Mouse (Mus musculus): ENCODE measurements at regions not wholly inside any gene's neighbourhood (a gene's known extent, or its start where the extent isn't known, plus 50 kb on each side); places are given as distances from the start of the nearest gene placed in this dataset.

- no peak for ATAC-seq (ENCODE audit: poor library complexity, severe bottlenecking)
Measured at GRCm38 (mm10) chr4:142865593-142865992, 347.2 kb downstream of the Prdm2 start.

GRCm38 (mm10) chr4:142863939-142864338, 348.9 kb downstream of the Prdm2 start:
- ATAC-seq (ENCODE audit: poor library complexity, severe bottlenecking), result no peak

GRCm38 (mm10) chr4:142860441-142860840, 352.4 kb downstream of the Prdm2 start:
- ATAC-seq (ENCODE audit: poor library complexity, severe bottlenecking), result no peak

- ATAC-seq (ENCODE audit: poor library complexity, severe bottlenecking), result no peak
Measured at GRCm38 (mm10) chr4:142856626-142857025, 356.2 kb downstream of the Prdm2 start.

GRCm38 (mm10) chr4:142855635-142856034, 357.2 kb downstream of the Prdm2 start:
- ATAC-seq (ENCODE audit: poor library complexity, severe bottlenecking), result no peak

- no peak for ATAC-seq (ENCODE audit: poor library complexity, severe bottlenecking)
Measured at GRCm38 (mm10) chr4:142853924-142854323, 358.9 kb downstream of the Prdm2 start.

GRCm38 (mm10) chr4:142845066-142845696, 367.6 kb downstream of the Prdm2 start:
- no peak for ATAC-seq (ENCODE audit: poor library complexity, severe bottlenecking)

GRCm38 (mm10) chr4:142839540-142839939, 373.3 kb downstream of the Prdm2 start:
- no peak for ATAC-seq (ENCODE audit: poor library complexity, severe bottlenecking)

GRCm38 (mm10) chr4:142838363-142838964, 374.3 kb downstream of the Prdm2 start:
- ATAC-seq (ENCODE audit: poor library complexity, severe bottlenecking), result no peak

- no peak for ATAC-seq (ENCODE audit: poor library complexity, severe bottlenecking)
Measured at GRCm38 (mm10) chr4:142837636-142838035, 375.2 kb downstream of the Prdm2 start.

- ATAC-seq (ENCODE audit: poor library complexity, severe bottlenecking), result no peak
Measured at GRCm38 (mm10) chr4:142829711-142830110, 383.1 kb downstream of the Prdm2 start.

GRCm38 (mm10) chr4:142828969-142829368, 383.8 kb downstream of the Prdm2 start:
- ATAC-seq (ENCODE audit: poor library complexity, severe bottlenecking), result no peak

GRCm38 (mm10) chr4:142826250-142826893, 386.4 kb downstream of the Prdm2 start:
- no peak for ATAC-seq (ENCODE audit: poor library complexity, severe bottlenecking)

- no peak for ATAC-seq (ENCODE audit: poor library complexity, severe bottlenecking)
Measured at GRCm38 (mm10) chr4:142825786-142826185, 387.0 kb downstream of the Prdm2 start.

- no peak for ATAC-seq (ENCODE audit: poor library complexity, severe bottlenecking)
Measured at GRCm38 (mm10) chr4:142818440-142818839, 394.4 kb downstream of the Prdm2 start.

- no peak for ATAC-seq (ENCODE audit: poor library complexity, severe bottlenecking)
Measured at GRCm38 (mm10) chr4:142816986-142817385, 395.8 kb downstream of the Prdm2 start.

- no peak for ATAC-seq (ENCODE audit: poor library complexity, severe bottlenecking)
Measured at GRCm38 (mm10) chr4:142803819-142804218, 409.0 kb downstream of the Prdm2 start.

- no peak for ATAC-seq (ENCODE audit: poor library complexity, severe bottlenecking)
Measured at GRCm38 (mm10) chr4:142799291-142799690, 413.5 kb downstream of the Prdm2 start.

GRCm38 (mm10) chr4:142798834-142799233, 414.0 kb downstream of the Prdm2 start:
- ATAC-seq (ENCODE audit: poor library complexity, severe bottlenecking), result no peak

GRCm38 (mm10) chr4:142792606-142792970, 420.2 kb downstream of the Prdm2 start:
- ATAC-seq (ENCODE audit: poor library complexity, severe bottlenecking), result no peak

- no peak for ATAC-seq (ENCODE audit: poor library complexity, severe bottlenecking)
Measured at GRCm38 (mm10) chr4:142791823-142792605, 420.8 kb downstream of the Prdm2 start.

GRCm38 (mm10) chr4:142789048-142789447, 423.7 kb downstream of the Prdm2 start:
- ATAC-seq (ENCODE audit: poor library complexity, severe bottlenecking), result no peak

Data from megakaryocyte, adult 5-6 weeks (primary cell).